Mouse (Mus musculus) embryonic fibroblast, embryonic 13.5 days (primary cell): ENCODE measurements around the gene Nhlrc2.

Experiments used
- CTCF ChIP-seq: IDR thresholded peaks from 2 replicates; pipeline ENCODE4 v1.5.1; 2011; ENCODE audit warnings: mild to moderate bottlenecking, control low read depth, low read length, moderate library complexity, borderline replicate concordance; ENCODE audit not compliant: insufficient read depth
- POLR2A ChIP-seq: IDR thresholded peaks from 2 replicates; pipeline ENCODE4 v1.6.1; 2011; ENCODE audit warnings: low read depth, mild to moderate bottlenecking, control low read depth, low read length, moderate library complexity

GRCm38 (mm10) chr19:56555972-56556371 is 7.9 kb downstream of the Nhlrc2 start:
- TF ChIP-seq POLR2A (no peak), CTCF (no peak)
